Mouse (Mus musculus): ENCODE data around the gene Gsc2. TPM values are rescaled to one million over a fixed set of nuclear protein-coding genes. Genes with fewer than 3 reads are reported as not detected.

The Gsc2 gene
- total RNA-seq, 4 experiments from 2014 or later = not detected

- peak; percentile 21 for DNase-seq (ENCODE audit: low spot score)
Observed at GRCm38 (mm10) chr16:17922163-17922538, 7.3 kb upstream of the Gsc2 start.

DNA sequence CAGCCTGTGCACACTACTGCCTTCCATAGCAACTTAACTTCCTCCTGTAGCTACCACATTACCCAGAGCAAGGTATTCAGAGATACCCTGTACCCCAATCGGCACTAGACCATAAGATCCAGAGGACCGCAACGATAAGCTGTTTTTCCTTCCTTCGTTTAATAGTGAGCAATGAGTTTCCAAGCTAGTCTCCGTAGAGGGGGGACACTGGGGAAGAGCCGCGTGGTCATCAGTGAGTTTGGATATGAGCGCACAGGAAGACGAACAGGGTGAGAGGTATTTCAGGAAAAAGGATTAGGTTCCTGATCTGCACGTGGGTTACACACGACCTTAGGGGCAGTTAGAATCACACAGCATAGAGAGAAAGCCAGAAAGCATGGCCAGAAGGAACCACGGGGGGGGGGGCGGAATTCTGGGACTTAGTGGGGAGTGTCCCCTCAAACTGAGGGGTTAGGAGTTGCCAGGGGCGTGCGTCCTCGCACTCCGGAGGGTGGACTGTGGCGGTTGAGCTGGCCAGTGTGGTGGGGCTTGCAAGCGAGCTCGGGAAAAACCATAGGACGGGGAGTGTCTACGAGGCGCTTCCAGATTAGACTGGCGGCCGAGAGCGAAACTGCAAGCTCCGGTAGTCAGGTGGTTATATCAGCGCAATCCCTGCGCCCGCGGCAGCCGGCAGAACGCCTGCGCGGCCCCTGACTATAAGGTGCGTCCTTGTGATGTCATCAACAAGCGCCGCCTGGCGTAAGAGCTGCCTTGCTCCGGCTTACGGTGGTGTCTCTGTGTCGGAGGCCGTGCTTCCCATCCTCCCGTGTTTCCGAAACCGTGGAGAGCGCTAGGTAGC lies 6.7 kb upstream of the Gsc2 start:
- peak; percentile 94 for DNase-seq (ENCODE audit: low spot score)

- no peak for DNase-seq (ENCODE audit: low spot score)
Observed at GRCm38 (mm10) chr16:17920586-17920985, 5.7 kb upstream of the Gsc2 start.

DNA sequence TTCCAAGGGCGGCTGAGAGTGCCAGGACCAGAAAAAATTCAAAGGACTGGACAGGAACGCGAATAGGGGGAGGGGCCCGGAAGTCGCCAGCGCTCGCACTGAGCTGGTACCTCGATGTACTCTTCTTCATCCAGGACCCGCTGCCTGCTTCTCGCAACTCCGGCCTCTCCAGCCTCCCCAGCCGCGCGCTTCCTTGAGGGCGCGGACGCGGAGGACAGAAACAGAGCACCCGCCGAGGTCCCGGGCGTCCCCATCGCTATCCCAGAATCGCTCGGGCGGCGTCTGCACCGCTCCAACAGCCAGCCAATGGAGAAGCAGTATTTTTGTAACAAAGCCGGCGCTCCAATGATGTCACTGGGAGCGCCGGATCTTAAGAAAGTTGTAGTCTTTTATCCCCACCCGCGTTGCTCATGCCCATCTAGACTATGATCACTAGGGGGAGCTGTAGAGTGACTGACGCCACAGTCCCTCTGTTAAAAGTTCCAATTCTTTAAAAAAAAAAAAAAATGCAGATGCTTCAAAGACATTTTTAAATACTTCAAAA lies 3.7 kb downstream of the Gsc2 start, which contains the start of gene Ess2:
Ess2 (minus strand) TSS at position 297 of the 544 bp plus-strand sequence.
- peak; percentile 97 for DNase-seq (ENCODE audit: low spot score)

DNA sequence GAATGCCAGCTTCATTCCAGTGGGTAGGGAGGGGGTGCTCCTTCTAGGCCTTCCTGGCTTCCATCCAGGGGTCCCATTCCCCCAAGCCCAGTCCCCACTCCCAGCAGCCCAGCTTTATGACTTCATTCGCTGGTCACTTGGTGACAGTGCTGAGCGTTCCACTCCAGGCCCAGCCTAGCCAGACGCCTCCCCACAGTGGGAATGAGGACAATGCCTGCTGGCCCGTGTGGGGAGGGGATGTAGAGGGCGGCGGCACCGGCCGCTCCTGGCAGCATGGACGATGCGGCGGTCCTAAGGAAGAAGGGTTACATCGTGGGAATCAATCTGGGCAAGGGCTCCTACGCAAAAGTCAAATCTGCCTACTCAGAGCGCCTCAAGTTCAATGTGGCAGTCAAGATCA lies 16.4 kb downstream of the Gsc2 start, which contains the start of the genes Dgcr2 and Tssk2:
Dgcr2 (minus strand) TSS at position 101 of the 400 bp plus-strand sequence.
Tssk2 (plus strand) TSS at position 176 of the 400 bp plus-strand sequence.
- DNase-seq (ENCODE audit: low spot score) = no peak

GRCm38 (mm10) chr16:17896091-17896490 lies 18.8 kb downstream of the Gsc2 start:
- no peak for DNase-seq (ENCODE audit: low spot score)

GRCm38 (mm10) chr16:17893923-17894322 lies 20.9 kb downstream of the Gsc2 start, which contains the start of gene Tssk1:
TSS of gene Tssk1 (plus strand) at chr16:17894223.
- DNase-seq (ENCODE audit: low spot score) = no peak

- peak; percentile 35 for DNase-seq (ENCODE audit: low spot score)
Observed at GRCm38 (mm10) chr16:17892606-17893005, 22.3 kb downstream of the Gsc2 start.

GRCm38 (mm10) chr16:17891567-17891959 lies 23.3 kb downstream of the Gsc2 start, which contains the start of gene Gm20518:
TSS of gene Gm20518 (minus strand) at chr16:17891671.
- peak; percentile 98 for DNase-seq (ENCODE audit: low spot score)

DNA sequence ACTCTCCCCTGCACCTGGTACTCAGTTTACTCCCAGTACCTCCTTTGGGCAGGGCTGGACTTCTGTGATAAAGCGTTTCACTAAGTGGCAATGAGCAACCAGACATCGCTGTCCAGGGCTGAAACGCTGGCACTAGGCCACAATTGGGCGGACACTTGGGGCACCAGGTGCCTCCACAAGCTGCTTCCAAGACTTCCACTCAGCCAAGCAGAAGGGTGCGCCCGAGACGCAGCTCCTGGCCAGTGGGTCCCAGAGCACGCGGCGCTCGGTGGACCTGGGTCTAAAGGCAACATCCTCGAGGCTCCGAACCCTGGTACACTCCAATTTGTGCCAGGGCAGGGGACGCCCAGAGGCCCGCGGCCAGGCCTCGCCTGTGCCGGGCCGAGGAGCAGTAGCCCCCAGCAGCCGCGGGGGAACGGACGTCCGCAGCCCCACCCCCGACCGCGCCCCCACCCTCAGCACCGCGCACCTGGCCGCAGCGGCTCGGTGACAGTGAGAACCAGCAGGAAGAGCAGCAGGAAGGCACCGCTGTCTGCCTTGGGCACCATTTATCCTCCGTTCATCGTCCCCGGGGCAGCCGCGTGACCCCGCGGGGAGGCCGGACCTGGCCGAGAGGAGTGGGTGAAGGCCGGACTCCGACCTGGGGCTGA lies 23.8 kb downstream of the Gsc2 start:
- DNase-seq (ENCODE audit: low spot score) = peak; percentile 36

DNA sequence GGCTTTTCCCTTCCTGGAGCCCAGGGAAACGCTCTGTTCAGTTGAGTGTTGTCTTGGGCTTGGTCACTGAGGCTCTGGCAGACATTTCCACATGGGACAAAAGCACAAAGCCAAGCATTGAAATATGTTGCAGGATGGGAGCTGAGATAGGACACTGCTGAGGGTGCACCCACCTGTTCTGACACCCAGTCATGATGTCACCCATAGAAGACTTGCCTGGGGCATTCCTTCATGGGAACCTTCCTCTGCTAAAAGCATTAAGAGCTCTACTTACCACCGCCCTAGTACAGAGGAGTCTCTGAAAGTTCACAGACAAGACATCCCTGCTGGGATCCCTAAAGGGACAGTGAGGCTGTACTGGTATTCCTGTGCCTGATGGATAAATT lies 24.5 kb downstream of the Gsc2 start:
- DNase-seq (ENCODE audit: low spot score) = no peak

- no peak for DNase-seq (ENCODE audit: low spot score)
Observed at GRCm38 (mm10) chr16:17889689-17890341, 25.0 kb downstream of the Gsc2 start.

- no peak for DNase-seq (ENCODE audit: low spot score)
Observed at GRCm38 (mm10) chr16:17884116-17884515, 30.7 kb downstream of the Gsc2 start.

- no peak for DNase-seq (ENCODE audit: low spot score)
Observed at GRCm38 (mm10) chr16:17882196-17882595, 32.7 kb downstream of the Gsc2 start.

DNA sequence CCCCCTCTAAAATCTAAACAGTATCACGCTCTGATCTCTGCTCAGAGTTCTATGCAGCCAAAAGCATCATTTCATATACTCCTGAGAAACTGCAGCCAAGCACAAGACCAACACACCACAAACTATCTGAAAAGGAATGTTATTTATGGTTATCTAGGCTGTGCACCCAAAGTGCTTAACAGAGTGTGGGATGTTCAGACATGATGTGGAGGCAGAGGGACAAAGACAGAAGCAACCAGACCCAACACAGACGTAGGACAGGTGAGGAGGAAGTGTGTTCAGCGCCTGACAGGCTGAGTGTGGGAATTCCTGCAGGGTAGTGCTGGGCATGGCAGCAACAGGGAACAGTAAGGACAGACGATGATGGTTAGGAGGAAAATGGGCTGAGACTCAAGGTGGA lies 35.3 kb downstream of the Gsc2 start:
- no peak for DNase-seq (ENCODE audit: low spot score)

DNA sequence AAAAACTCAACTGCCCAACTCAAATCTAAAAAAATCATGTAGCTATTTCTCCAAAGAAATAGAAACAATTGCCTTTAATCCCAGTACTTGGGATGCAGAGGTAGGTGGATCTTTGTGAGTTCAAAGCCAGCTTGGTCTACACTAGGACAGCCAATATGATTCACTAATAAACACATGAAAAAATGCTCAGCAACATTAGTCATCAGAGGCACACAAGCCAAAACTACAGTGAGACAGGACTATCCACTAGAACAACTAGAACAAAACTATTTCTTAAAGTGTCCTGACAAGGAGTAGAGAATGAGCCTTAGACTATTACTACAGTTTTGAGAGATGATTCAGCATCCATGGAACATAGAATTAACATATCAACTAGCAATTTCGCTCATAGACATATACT lies 38.8 kb downstream of the Gsc2 start:
- no peak for DNase-seq (ENCODE audit: low spot score)

GRCm38 (mm10) chr16:17875174-17875573 lies 39.7 kb downstream of the Gsc2 start:
- no peak for DNase-seq (ENCODE audit: low spot score)

GRCm38 (mm10) chr16:17872995-17873394 lies 41.9 kb downstream of the Gsc2 start:
- no peak for DNase-seq (ENCODE audit: low spot score)

GRCm38 (mm10) chr16:17871248-17871647 lies 43.6 kb downstream of the Gsc2 start:
- no peak for DNase-seq (ENCODE audit: low spot score)

DNA sequence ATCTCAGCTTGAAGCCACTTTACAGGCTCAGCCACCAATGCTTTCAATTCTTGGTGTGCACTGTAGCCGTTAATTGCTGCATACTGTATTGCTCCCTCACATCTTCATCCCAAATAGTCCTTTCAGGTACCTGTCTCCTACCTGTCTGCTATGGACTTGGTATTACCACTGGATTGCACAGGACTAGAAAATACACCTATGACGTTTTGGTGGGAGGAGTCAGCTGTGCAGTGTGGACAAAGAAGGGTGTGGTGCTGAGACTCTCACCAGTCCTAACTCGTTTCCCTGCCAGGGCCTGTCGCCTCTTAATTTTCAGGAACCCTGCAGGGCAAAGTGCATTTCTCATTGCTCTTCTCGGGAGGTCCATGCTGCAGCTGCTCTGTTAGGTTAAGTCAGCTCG lies 49.1 kb downstream of the Gsc2 start:
- DNase-seq (ENCODE audit: low spot score) = no peak

- DNase-seq (ENCODE audit: low spot score) = no peak
Observed at GRCm38 (mm10) chr16:17865293-17865692, 49.6 kb downstream of the Gsc2 start.
